Mouse (Mus musculus) hindbrain, postnatal 0 days (tissue): Measurements from ENCODE around the gene Luc7l3. TPM values are rescaled to one million over a fixed set of nuclear protein-coding genes. Genes with fewer than 3 reads are reported as not detected.

Experiments
- ATAC-seq: fragments of 200-750 bp; cut with Nextera tagmentation; 2 replicates; pipeline ENCODE4 v1.8.0; 2017; ENCODE audit warnings: mild to moderate bottlenecking, moderate TSS enrichment, moderate library complexity
- DNase-seq: peaks from one replicate; pipeline ENCODE4 v3.0.0-alpha.2; 2015; ENCODE audit warnings: low spot score
- H3K27ac ChIP-seq: fragments of 300-500 bp; sonication (generic); 2 replicates; pipeline ENCODE4 v1.5.1; 2014; ENCODE audit warnings: mild to moderate bottlenecking
- H3K27me3 ChIP-seq: fragments of 300-500 bp; sonication (generic); 2 replicates; pipeline ENCODE4 v1.6.1; 2014; ENCODE audit warnings: low read length, mixed read lengths; ENCODE audit not compliant: insufficient read depth
- H3K36me3 ChIP-seq: fragments of 300-500 bp; sonication (generic); 2 replicates; pipeline ENCODE4 v1.6.1; 2014; ENCODE audit warnings: low read length, mixed read lengths; ENCODE audit not compliant: insufficient read depth
- H3K4me1 ChIP-seq: fragments of 300-500 bp; sonication (generic); 2 replicates; pipeline ENCODE4 v1.6.1; 2014; ENCODE audit warnings: antibody characterized with exemption, low read length, mixed read lengths; ENCODE audit not compliant: insufficient read depth
- H3K4me2 ChIP-seq: fragments of 300-500 bp; sonication (generic); 2 replicates; pipeline ENCODE4 v1.6.1; 2014; ENCODE audit warnings: low read depth, mild to moderate bottlenecking, low read length, moderate library complexity, mixed read lengths
- H3K4me3 ChIP-seq: fragments of 300-500 bp; sonication (generic); 2 replicates; pipeline ENCODE4 v1.5.1; 2014; ENCODE audit warnings: low read length
- H3K9ac ChIP-seq: fragments of 300-500 bp; sonication (generic); replicated peaks from 2 replicates; pipeline ENCODE4 v1.6.1; 2014; ENCODE audit warnings: mild to moderate bottlenecking, low read length, moderate library complexity, mixed read lengths
- H3K9me3 ChIP-seq: fragments of 300-500 bp; sonication (generic); 2 replicates; pipeline ENCODE4 v1.6.1; 2016; ENCODE audit warnings: low read length, mixed read lengths
- CTCF ChIP-seq: IDR thresholded peaks from 2 replicates; pipeline ENCODE4 v1.5.1; 2016; ENCODE audit warnings: antibody characterized with exemption, control low read depth, low read depth
- WGBS: fragments of 180-500 bp; shearing (Covaris S2); extraction: QIAGEN DNeasy Blood & Tissue Kit; methylation state at CpG from one replicate; pipeline ENCODE4 v1.1.7; 2014; 5-methylcytosine and 5-hydroxymethylcytosine counted together
- polyA plus RNA-seq: library from polyadenylated mRNA; unstranded; fragments of >200 nt; fragmentation: Nextera tagmentation; extraction: Ambion mirVana; gene quantifications from 2 replicates; pipeline ENCODE4 v1.2.1, GENCODE M21; 2015
- total RNA-seq: library from RNA; depleted of rRNA; stranded (reverse); fragments of >200 nt; gene quantifications from 2 replicates; pipeline ENCODE4 v1.2.3, GENCODE M21; 2014

Gene Luc7l3
- total and polyA plus RNA-seq, 2 experiments from 2014 or later: 44.3 to 101 TPM

DNA sequence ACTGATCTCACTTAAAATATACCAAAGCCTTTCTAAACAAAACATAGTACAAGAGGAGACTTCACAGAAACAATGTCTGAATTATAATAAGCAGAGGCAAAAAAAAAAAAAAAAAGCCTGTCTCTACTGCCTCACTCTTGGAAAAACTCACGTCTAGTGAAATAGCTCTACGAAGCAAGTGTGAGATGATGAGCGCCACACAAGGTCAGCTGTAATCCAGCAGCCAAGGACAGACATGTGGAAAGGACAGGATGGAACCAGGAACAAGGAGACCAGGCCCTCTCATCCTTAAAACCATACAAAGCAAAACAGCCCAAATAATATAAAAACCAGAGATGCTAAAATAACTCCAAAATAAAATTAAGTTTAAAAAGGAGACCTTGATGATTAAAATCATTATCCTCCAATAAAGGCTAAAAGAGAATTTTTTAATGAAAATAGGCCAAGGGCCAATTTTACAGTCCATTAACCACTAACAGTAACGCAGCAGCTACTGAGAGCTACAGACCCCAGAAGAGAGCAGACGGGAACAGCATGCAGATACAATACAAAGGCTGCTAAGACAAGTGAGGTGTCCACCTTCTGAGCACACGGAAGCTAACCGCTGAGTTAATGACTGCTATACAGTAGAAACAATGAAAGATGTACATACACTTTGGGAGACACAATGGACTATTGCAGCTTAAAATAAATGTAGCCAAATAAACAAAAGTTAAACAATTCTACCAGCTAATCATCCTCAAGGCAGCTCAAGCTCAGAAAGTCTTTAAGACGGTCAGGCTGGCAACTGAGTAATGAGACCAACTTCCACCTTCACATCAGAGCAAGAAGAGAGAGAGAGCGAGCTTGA, 26.6 kb downstream of the Luc7l3 start:
- ATAC-seq (no peak), DNase-seq (no peak)
- 48% methylated on average over 9 of the region's 9 CpGs for WGBS
- Histone ChIP-seq H3K4me3 (no peak overlapping the region), H3K27ac (no peak overlapping the region), H3K9me3 (no peaks in the 10 kb centered on the region), H3K9ac (no peak overlapping the region), H3K4me2 (no peak overlapping the region), H3K4me1 (no peaks in the 10 kb centered on the region), H3K27me3 (no peaks in the 10 kb centered on the region), H3K36me3 (peaks cover 68% of the 10 kb centered on the region)
- TF ChIP-seq CTCF: no peak

DNA sequence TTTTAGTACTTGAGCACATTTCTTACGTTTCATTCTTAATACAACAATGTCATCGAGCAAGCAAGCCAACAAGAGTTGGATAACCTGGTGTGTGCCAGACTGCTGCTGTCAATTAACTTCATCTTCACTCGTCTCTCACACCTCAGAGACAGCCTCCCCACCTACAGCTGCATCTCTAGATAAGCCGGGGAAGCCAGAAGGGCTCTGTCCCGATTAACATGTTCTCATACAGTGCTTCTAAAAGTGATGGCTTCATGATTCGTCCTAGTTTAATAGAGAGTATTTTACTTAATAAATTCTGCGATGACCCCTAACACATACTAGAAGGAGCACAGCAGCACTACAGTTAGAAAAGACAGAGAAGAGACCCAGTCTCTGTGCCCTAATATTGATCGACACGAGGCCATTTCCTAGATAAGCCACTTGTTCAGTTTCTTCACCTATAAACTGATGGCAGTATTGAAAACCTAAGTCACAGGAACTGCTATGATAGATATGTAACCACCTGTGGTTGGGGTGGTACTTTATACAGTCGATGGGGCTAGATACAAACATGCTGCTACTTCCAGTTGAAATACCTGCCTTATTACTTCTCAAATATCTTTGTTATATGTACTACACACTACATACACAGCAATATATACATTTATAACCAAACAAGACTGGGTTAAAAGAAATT, 31.6 kb downstream of the Luc7l3 start:
- Histone ChIP-seq H3K36me3 (peaks cover 50% of the 10 kb centered on the region), H3K4me1 (no peaks in the 10 kb centered on the region), H3K9ac (no peak overlapping the region), H3K4me2 (no peak overlapping the region), H3K4me3 (no peak overlapping the region), H3K27ac (no peak overlapping the region), H3K9me3 (no peaks in the 10 kb centered on the region), H3K27me3 (no peaks in the 10 kb centered on the region)
- TF ChIP-seq CTCF: no peak
- WGBS: 90% methylated on average over 10 of the region's 10 CpGs
- DNase-seq: no peak
- ATAC-seq: no peak

DNA sequence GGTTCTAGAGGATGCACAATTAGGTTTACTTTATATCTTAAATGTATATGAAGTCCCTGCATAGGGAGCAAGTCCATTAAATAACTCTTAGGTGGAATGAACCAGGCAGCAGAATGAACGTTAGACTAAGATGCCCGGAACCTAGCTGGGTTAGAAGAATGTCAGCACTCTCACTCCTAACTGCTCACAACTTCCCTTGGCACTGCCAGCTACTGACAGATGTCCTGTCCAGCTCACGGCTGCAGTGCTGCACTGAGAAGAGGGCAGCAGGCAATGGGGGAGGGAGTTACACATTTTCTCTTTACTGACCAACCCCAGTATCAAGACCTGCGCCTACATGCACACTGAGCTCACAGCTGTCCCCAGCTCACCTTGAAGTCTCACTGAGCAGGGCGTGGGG, 34.7 kb downstream of the Luc7l3 start:
- ATAC-seq (0 out of 2 replicates have a peak, but pooled peaks have one; percentile 16), DNase-seq (no peak)
- Histone ChIP-seq H3K27me3 (no peaks in the 10 kb centered on the region), H3K4me1 (no peaks in the 10 kb centered on the region), H3K9ac (no peak overlapping the region), H3K4me3 (no peak overlapping the region), H3K9me3 (no peaks in the 10 kb centered on the region), H3K36me3 (peaks cover 30% of the 10 kb centered on the region), H3K4me2 (no peak overlapping the region), H3K27ac (no peak overlapping the region)
- WGBS: 77% methylated on average over 5 of the region's 5 CpGs
- no peak for TF ChIP-seq CTCF

DNA sequence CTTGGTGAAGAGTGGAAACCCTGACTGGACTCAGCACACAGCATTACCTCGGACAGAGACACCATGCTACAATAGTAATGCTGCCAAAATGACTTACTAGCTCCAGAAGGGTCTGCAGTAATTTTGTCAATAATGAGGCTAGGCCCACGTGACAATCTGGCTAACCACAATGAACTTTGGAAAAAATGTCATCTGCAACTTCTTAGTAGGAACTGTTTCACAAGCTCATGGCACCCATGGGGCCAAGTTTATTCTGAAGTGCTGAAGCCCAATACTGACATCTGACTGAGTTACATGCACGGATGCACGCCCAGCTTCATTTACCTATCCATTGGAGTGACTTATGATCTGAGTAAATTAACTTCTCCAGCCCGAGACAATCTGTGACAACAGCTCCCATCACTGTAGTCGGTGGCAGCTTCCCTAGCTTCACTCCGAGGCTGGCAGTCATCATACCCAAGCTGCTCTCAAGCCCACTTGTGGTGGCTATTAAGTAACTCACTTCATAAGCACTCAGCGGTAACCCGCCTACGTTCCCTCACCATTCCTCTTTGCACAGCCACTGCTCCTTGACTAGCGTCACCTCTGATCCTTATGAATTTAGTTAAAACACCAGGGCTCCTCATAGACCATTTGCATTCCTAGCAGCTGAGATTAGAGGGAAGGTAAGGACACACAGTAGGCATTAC, 35.8 kb downstream of the Luc7l3 start:
- ATAC-seq (peak; percentile 28; the same call in 1 of the 2 replicates), DNase-seq (no peak)
- peaks cover 24% of the 10 kb centered on the region for H3K36me3 ChIP-seq
- WGBS: 83% methylated on average over 11 of the region's 11 CpGs
- no peak overlapping the region for H3K4me2 ChIP-seq
- H3K9me3 ChIP-seq: no peaks in the 10 kb centered on the region
- no peaks in the 10 kb centered on the region for H3K4me1 ChIP-seq
- no peaks in the 10 kb centered on the region for H3K27me3 ChIP-seq
- no peak for TF ChIP-seq CTCF
- H3K4me3 ChIP-seq: no peak overlapping the region
- H3K27ac ChIP-seq: no peak overlapping the region
- H3K9ac ChIP-seq: no peak overlapping the region

DNA sequence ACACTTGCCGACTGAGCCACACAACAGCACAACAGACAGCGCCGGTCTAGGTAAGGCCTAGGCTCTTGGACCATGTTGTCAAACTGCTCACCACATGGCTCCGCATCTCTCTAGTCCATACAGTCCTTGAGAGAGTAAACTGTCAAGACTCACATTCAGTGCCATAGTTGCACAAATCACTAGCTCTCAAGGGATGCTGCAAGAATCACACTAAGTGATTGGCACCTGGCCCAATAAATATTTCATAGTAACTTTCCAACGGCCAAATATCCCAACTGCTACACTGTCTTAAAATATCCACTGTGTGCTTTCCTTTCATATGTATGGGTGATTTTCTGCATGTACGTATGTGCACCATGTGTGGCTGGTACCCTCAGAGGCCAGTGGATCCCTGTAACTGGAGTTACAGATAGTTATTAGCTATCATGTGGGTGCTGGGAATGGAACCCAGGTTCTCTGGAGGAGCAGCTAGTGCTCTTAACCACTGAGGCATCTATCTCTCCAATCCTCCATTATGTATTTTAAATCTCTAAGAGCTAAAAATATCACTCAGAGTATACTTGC, 38.2 kb downstream of the Luc7l3 start:
- Histone ChIP-seq H3K4me1 (no peaks in the 10 kb centered on the region), H3K36me3 (peaks cover 6% of the 10 kb centered on the region), H3K27me3 (no peaks in the 10 kb centered on the region), H3K4me2 (no peak overlapping the region), H3K4me3 (no peak overlapping the region), H3K27ac (no peak overlapping the region), H3K9me3 (no peaks in the 10 kb centered on the region), H3K9ac (no peak overlapping the region)
- no peak for TF ChIP-seq CTCF
- DNase-seq (no peak), ATAC-seq (no peak)
- WGBS: 92% methylated on average over 6 of the region's 6 CpGs

DNA sequence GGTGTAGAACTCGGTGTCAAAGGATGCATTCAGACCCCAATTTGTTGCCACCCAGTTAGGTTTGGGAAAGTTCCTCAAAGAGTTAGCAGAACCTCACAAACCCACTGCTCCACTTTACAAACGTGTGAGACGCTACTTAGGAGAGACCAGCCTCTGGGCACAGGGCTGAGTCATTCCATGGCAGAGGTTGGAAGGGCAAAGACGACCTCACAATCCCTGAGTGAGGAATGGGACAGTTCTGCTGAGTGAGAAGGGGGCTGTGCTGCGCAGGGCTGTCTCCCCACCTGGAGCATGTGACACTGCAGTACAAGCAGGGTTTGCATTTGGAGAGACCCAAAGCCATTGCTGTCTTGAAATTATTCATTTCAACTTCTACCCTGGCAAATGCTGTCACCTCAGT, 39.5 kb downstream of the Luc7l3 start:
- no peaks in the 10 kb centered on the region for H3K4me1 ChIP-seq
- H3K9me3 ChIP-seq: no peaks in the 10 kb centered on the region
- H3K27me3 ChIP-seq: no peaks in the 10 kb centered on the region
- no peak overlapping the region for H3K9ac ChIP-seq
- H3K36me3 ChIP-seq: no peaks in the 10 kb centered on the region
- no peak overlapping the region for H3K4me2 ChIP-seq
- ATAC-seq (no peak), DNase-seq (peak; percentile 14)
- no peak for TF ChIP-seq CTCF
- H3K4me3 ChIP-seq: no peak overlapping the region
- H3K27ac ChIP-seq: no peak overlapping the region; the same call in 1 of the 2 replicates
- 48% methylated on average over 5 of the region's 5 CpGs for WGBS
